Mouse (Mus musculus): ENCODE measurements around the gene Krtdap.
A peak's percentile ranks its signal among the peaks of the same experiment; 100 is the strongest.
"Not testable (repeated sequence)": the region's sequence is repeated elsewhere in the genome, so short reads cannot be mapped to it uniquely, and the experiment has no call there.

Krtdap gene

DNA sequence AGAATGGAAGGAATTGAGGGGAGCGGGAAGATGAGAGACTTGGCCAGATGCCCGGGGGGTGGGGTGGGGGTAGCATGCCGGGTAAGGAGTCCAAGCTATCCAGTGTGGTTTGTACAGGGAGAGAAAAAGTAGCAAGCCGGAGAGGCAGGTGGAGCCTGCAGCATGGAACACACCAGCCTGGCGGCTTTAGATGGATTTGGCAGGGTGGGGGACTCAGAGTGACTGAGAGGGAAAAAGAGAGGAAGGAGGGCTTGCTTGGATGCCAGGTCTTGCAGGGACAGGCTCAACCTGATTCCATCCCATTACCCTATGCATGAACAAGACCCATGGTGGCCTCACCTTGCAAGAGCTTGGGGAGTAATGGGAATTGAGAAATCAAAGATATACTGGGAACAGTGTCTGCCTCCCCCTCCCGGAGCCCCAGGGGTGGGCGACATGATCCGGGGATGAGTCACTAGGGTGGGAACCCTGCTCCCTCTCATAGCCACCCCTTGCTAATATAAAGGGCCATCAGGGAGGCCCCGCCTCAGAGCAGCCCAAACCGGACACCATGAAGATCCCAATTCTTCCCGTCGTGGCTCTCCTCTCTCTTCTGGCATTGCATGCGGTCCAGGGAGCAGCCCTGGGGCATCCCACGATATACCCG lies at the start of gene Krtdap:
Gene Krtdap (plus strand): TSS at position 520 of the 646 bp plus-strand sequence.
- no peak for DNase-seq (ENCODE audit: low spot score in 2 of 2)

DNA sequence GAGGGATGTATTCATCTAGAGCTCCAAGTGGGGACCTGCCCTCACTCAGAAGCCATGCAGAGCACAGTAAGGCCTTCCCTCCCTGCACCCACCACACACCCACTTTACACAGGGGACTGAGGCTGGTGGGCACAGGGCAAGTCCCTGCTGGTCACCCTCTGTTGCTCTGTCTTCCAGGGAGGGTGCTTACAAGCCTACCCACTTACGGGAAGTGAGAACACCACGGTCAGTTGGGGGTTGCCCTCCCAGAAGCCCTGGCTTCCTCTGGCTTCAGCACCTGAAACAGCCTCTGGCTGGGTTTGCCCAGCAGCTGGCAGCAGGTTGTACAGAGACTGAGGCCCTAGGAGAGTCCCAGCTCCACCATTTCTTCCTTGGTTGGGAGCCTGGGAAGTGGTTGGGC lies 45.1 kb upstream of the Krtdap start:
- not testable (repeated sequence) for DNase-seq (ENCODE audit: low spot score in 2 of 2)

DNA sequence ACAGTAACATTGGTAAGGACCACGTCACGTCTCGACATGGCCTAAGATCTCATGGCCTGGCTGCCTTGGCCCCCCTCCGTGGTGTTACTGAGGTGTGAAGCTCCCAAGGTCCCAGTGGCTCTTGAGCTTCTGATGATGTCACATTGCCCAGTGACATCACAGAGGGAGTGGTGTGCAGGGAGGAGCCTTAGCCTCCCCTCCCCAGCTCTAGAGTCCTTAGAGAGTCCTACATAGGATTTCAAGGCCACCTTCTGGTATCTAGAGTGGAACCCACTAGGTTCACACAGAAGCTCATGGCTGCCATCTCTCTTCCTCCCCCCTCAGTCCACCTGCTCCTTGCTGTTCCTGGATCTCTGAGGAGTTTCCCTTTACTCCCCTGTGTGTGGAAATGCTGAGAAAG lies 44.1 kb upstream of the Krtdap start, which contains the start of gene Gapdhs:
Gene Gapdhs (minus strand): TSS at position 65 of the 400 bp plus-strand sequence.
- not testable (repeated sequence) for DNase-seq (ENCODE audit: low spot score in 2 of 2)

DNA sequence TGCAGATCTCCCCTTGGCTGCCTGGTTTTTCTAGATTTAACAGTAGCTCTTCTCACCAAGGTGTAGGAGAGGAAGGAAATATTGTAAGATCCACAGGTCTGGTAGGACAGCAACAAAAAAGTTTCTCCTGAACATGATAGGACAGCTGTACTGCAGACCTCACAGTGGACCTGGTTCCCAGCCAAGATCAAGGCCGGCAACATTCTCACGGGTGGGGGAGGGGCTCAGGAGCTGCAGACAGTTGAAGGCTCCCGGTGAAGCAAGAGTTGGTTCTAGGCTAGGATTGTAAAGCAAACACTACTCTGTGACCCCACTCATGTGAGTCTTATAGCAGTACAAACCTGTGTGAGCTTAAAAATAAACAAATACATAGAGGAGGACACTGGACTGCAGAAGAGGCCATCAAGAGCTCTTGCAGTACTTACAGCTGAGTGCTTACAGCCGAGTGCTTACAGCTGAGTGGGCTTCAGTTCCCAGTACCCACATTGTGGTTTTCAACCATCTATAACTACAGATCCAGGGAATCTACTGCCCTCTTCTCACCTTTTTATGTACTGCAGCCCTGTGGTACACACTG lies 43.6 kb upstream of the Krtdap start:
- peak; percentile 33 to 55 for DNase-seq (ENCODE audit: low spot score in 2 of 2)

DNA sequence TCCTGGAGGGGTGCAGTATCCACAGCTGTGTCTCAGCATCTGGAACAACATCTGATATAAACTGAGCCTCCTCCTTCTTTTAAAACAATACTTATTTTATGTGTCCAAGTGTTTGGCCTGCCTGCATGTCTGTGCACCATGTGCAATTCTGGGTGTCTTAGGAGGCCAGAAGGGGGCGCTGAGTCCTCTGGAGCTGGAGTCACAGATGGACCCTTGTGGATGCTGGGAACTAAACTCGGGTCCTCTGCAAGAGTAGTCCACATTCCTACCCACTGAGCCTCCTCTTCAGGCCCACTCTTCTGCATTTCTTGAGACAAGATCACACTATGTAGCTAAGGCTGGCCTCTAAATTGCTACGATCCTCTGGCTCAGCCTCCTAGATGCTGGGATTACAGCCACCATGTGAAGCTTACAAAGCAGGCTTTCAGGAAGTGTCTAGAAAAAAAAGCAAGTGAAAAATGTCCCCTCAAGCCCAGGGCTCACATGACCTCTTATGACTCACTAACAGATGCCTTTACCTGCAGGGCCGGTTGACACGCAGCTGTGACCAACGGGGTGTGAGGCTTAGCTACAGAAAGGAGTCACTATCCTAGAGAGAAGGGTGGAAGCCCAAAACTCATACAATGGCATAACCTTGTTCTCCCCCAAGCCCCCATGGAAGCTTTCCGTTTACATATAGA lies 40.0 kb upstream of the Krtdap start:
- peak in 1 of 2 experiments; percentile 29 for DNase-seq (ENCODE audit: low spot score in 2 of 2)

DNA sequence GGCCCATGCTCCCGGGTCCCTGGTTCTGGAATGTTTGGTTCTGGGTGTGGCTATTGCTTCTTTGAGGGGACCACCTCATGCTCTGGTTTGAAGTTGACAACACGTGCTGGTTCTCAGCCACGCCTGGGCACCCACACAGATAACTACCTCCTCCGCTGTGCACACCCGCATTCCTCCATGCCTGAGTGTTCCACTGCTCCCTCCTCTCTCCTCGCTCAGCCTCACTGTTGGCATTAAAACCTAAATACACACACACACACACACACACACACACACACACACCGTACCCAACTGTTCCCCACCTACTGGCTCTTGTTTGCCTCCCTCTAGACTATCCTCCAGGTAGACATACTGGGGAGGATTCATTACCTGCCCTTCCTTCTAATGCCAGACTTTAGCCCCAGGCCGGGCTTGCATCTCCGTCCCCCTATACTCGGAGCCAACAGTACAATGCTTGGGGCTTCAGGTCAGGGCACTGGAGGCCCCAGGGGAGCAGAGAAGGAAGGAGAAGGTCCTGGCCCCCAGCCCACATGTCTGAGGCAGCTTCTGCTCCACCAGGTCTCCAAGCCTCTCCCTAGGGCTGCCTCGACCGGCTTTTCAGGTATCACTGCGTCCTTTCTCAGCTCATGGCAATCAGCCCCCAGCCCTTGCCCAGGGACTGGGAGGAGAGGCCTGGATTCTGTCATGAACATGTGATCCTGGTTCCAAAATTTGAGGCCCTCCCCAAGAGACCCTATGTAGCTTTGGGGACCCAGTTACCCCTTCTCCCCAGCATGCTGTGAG lies 37.7 kb upstream of the Krtdap start:
- DNase-seq (ENCODE audit: low spot score in 2 of 2): peak in 1 of 2 experiments; percentile 35

DNA sequence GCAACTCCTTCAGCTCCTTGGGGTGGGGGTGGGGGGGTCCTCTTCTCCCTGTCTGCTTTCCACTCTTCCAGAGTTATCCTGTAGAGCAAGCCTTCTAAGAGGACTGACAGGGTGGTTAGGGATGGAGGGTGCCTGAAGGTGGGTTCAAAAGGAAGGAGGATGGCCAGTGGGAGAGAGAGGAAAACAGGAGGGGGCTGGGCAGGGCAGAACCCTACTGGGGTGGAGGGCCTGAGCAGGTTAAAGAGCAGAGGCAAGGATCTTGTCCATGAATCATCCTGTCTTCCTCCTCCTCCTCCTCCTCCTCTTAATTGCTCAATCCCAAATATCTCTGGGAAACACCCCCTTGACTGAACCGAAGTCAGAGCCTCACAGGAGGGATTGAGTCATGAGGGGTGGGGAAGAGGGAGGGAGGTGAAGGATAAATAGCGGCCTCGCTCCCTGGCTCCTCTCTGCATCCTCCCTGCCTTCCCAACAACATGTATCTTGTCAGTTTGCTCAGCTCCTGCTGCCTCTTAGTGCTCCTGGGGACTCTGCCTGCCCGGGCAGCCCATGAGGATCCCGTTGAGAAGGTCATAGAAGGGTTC lies 36.5 kb upstream of the Krtdap start, which contains the start of gene Sbsn:
Gene Sbsn (plus strand): TSS at position 386 of the 584 bp plus-strand sequence.
- DNase-seq (ENCODE audit: low spot score in 2 of 2): no peak

DNA sequence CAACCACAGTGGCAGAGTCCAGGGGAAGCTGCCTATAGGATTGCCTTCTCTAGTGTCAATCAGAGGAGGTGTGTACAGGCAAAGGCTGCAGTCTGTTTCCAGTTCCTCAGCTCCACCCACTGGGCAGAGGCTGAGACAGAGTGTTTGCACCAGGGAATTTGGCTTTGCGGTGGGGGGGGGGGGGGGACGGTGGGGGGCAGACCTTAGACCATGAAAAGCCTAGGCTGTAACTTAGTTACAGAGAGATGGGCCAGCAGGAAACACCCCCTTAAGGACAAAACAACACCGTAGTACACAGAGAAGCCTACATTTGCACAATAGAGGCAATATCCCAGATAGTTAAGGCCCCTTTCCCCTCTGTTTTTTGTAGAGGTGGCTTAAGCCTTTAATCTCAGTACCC lies 30.7 kb upstream of the Krtdap start:
- DNase-seq (ENCODE audit: low spot score in 2 of 2): no peak

DNA sequence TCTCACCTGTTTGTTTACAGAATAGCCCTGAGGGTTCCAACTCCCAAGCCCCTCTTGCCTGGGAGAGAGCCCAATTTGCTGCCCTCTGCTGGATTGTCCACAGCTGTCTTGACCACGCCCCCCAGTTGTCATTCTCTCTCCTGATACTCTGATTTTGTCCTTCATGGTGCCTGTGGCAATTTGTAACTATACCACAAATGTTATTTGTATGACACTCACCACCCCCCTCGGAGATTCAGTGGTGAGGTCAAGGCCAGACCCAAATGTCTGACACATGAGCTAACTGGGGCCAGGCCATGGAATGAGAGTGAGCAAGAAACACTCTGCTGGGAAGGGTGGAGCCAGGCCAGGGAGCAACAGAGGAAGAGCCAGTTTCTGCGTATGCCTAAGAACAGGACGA lies 28.8 kb upstream of the Krtdap start:
- DNase-seq (ENCODE audit: low spot score in 2 of 2): no peak

DNA sequence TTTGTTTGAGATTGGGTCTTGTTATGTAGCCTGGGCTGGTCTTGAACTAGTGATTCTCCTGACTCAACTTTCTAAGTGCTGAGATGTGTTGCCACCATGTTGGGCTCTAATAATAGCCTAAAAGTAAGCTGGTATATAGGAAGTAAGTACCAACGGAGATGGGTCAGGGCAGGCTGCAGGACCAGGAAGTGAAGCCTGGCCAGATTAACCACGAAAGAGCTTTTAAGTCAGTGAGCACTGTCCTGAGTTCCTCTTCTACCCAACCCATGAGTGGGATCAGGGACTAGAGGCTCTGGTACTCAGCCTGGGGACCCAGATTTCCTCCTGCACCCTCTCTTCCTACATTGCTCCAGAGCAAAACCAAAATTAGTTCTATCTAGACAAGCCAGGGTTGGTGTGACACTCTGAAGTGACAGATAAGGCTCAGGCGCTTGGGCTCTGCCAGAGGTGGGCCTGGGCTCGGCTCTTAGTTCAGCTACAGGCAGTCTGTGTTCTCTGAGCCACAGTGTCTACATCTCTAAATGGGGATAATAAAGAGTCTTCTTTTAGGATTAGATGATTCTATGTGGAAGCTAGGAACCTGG lies 25.8 kb upstream of the Krtdap start:
- DNase-seq (ENCODE audit: low spot score in 2 of 2): no peak

DNA sequence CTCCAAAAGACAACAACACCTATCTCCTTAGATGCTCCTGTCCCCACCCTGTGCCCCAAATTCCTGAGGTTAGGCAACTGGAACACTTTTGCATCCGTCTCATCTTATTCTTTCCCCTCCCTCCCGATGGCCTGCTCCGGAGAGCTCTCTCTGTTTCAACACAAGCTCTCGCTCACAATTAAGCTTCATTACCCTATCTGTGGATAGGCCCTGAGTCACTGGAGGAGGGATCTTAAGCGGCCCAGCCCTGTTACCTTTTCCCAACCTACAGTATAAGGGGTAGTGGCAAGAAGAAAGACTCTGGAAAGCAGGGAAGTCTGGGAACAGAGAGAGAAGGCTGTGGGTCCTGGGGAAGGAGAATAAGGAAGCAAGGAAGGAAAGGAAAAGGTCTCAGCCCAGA lies 24.2 kb upstream of the Krtdap start, which contains the start of gene Dmkn:
Gene Dmkn (plus strand): TSS at position 301 of the 400 bp plus-strand sequence.
- no peak for DNase-seq (ENCODE audit: low spot score in 2 of 2)

DNA sequence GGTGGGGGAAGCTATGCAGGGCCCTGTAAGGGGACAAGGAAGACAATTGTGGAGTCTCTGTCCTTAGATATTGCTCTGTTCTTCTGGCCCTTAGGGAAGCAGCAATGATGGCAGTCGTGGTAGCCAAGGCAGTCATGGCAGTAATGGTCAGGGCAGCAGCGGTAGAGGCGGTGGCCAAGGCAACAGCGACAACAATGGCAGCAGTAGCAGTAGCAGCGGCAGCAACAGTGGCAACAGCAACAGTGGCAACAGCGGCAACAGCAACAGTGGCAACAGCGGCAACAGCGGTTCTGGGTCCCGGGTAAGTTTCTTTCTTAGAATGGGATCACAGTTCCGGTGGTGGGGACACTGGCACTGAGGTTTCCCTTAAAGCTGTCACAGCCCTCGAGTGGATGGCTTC lies 22.5 kb upstream of the Krtdap start:
- DNase-seq (ENCODE audit: low spot score in 2 of 2): no peak

DNA sequence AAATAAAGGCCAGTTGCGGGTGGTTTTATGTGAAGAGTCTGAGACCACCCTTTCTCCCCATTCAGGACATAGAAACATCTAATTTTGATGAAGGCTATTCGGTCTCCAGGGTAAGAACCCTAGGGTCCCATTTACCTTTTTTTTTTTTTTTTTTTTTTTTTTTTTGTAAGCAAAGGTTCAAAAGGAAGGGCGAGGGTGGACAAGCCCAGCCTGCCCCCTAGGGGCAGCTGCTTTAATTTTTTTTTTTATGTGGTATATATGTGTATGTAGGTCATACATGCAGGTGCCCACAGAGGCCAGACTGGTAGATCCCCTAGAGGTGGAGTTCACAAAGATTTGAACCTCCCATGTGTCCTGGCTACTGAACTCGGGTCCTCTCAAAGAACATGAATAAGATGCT lies 21.3 kb upstream of the Krtdap start:
- DNase-seq (ENCODE audit: low spot score in 2 of 2): no peak

DNA sequence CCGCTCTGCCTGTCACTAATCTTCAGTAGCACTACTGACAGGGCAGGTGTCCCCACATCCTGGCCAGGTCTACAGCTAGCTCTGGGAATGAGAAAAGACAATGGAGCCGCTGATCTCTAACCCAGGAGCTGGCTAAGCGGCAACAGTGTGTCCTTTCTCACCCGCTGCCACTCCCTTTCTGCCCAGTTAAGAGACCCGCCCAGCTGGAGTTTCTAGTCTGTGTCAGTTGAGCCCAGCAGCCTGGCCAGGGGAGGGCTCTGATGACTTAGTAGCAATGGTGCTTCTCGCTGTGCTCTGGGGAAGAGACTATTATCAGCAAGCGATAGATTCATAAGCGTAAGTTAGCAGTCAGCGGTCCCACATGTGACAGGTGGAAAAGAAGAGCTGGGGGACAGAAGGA lies 18.5 kb upstream of the Krtdap start:
- DNase-seq (ENCODE audit: low spot score in 2 of 2): peak in 1 of 2 experiments; percentile 29

DNA sequence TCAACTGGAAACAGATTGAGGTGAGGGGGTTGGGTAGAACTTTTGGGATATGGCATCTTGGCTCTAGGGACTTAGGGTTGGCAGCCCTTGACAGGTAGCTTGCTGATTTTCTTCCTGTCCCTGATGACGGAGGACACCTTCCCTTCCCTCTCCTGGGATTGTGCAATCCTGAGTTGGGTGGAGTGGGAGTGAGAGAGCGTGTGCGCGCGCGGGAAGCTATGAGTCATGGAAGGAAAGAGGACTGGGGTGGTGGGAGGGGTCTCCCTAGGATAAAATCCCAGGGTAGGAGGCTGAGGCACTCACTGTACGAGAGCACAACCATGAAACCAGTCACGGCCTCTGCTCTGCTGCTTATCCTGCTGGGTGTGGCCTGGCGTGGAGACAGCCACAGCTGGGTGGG lies 11.6 kb upstream of the Krtdap start:
- peak in 1 of 2 experiments; percentile 39 for DNase-seq (ENCODE audit: low spot score in 2 of 2)

DNA sequence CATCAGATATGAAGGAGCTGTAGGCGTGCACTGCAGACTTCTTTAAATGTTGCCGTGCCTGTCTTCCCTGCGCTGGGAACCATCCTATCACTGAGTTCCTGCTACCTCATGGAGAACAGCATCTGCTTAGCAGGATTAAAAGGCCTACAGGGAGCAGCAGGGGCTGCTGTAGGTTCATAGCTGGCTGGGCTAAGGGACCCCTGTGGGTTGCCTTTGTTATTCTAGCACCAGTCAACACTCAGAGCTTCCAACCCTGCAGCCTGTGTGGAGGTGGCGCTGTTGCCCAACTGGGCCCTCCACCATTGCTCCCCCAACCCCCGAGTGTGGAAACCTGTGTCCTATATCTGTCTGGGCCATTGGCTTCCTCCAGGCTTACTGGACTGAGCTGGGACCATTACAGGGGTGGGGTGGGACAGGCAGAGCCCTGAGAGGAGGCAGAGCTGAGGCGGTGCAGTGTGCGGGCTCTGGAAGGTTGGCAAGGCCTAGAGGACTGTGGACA lies 10.6 kb upstream of the Krtdap start:
- no peak for DNase-seq (ENCODE audit: low spot score in 2 of 2)

DNA sequence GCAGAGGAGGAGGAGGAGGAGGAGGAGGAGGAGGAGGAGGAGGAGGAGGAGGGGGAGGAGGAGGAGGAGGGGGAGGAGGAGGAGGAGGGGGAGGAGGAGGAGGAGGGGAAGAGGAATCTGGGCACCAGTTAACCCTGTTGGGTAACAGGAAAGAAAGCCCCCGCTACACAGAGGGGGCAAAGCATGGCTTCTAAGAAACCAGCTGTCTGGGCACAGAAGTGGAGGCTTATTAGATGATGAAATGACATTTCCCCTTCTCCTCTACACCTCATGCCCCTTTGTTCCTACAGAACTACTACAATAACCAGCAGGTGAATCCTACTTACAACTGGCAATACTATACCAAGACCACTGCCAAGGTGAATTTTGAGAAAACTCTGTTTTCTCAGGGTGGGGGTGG lies 9.8 kb upstream of the Krtdap start:
- DNase-seq (ENCODE audit: low spot score in 2 of 2): no peak

DNA sequence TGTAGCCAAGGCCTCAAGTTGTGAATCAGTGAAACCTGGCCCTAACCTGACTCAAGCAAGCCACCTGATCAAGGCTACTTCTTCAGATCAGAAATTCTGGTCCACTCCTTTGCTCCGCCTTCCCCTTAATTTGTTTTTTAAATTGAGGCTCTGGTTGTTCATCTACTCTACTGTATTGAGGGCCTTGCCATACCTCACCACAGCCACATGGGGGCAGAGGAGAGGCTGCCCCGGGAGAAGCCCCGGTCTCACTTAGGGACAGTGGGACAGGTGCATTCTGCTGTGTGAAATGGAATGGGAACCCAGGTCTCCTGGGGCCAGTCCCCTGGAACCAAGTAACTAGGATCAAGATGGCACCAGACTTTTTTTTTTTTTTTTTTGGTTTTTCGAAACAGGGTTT lies 5.9 kb upstream of the Krtdap start:
- DNase-seq (ENCODE audit: low spot score in 2 of 2): no peak

DNA sequence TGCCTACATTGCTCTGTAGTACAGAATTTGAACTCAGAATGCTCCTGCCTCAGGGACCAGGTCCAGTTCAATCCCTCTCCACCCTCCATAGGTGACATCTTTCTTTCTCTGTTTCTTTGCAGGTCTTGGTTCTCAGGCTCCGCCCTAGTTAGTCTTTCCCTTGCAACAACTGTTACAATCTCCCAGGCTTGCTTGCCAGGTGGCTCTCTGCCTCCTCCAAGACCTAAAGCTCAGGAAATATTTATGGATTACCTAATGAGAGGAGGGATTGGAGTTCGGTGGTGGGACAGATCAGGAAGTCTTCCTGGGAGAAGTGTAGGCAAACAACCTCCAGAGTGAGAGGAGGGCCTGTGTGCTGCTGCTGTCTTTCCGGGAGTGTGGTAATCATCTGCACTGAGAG lies 5.0 kb upstream of the Krtdap start:
- DNase-seq (ENCODE audit: low spot score in 2 of 2): no peak

DNA sequence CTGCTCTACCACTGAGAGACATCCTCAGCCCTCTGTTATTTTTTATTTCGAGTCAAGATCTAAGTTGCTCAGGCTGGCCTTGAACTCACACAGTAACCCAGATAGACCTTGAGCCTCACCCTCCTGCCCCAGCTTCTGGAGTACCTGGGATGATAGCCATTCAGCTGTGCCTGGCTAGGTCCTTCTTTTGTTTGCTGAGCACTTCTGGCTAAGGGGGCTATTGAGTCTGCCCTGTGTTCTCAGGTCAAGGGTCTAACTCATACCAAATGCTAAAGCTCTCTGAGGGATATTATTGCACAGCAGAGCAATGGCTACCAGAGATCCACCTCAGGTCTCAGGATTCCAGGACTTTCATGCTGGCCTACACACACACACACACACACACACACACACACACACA lies 2.5 kb upstream of the Krtdap start:
- no peak for DNase-seq (ENCODE audit: low spot score in 2 of 2)

Data from urinary bladder, adult 18-20 months (tissue).